Mouse (Mus musculus) thymus, adult 2 months (tissue): ENCODE data around the gene Tmem59l. TPM values are rescaled to one million over a fixed set of nuclear protein-coding genes. Genes with fewer than 3 reads are reported as not detected.

Source experiments
- DNase-seq: peaks from one replicate; pipeline ENCODE4 v3.0.0; 2021
- H3K27ac ChIP-seq: fragments of 200-500 bp; 2 replicates; pipeline ENCODE4 v1.5.1; 2012; ENCODE audit warnings: low read length, control low read depth; ENCODE audit not compliant: control insufficient read depth, insufficient read depth
- H3K27me3 ChIP-seq: fragments of 200-500 bp; 2 replicates; pipeline ENCODE4 v1.6.1; 2012; ENCODE audit warnings: mild to moderate bottlenecking, low read length, moderate library complexity, mixed read lengths; ENCODE audit not compliant: control insufficient read depth, insufficient read depth
- H3K36me3 ChIP-seq: fragments of 200-500 bp; 2 replicates; pipeline ENCODE4 v1.6.1; 2012; ENCODE audit warnings: mild to moderate bottlenecking, low read length, moderate library complexity; ENCODE audit not compliant: control insufficient read depth, insufficient read depth
- H3K4me1 ChIP-seq: fragments of 200-500 bp; replicated peaks from 2 replicates; pipeline ENCODE4 v1.6.1; 2012; ENCODE audit warnings: low read length; ENCODE audit not compliant: control insufficient read depth, insufficient read depth
- H3K4me3 ChIP-seq: fragments of 200-500 bp; 2 replicates; pipeline ENCODE4 v1.5.1; 2012; ENCODE audit warnings: mild to moderate bottlenecking, low read length, control low read depth, moderate library complexity; ENCODE audit not compliant: control insufficient read depth, insufficient read depth
- CTCF ChIP-seq: fragments of 200-500 bp; IDR thresholded peaks from 2 replicates; pipeline ENCODE4 v1.5.1; 2012; ENCODE audit warnings: mild to moderate bottlenecking, control low read depth, low read length, moderate library complexity, borderline replicate concordance; ENCODE audit not compliant: control insufficient read depth, poor library complexity, insufficient read depth; ENCODE audit errors: extremely low read depth
- POLR2A ChIP-seq: fragments of 200-500 bp; IDR thresholded peaks from 2 replicates; pipeline ENCODE4 v1.6.1; 2012; ENCODE audit warnings: mild to moderate bottlenecking, low read length, control low read depth, moderate library complexity; ENCODE audit not compliant: control insufficient read depth, poor library complexity, insufficient read depth; ENCODE audit errors: extremely low read depth
- WGBS: fragments of 180-500 bp; shearing (Covaris S2); methylation state at CpG from one replicate; pipeline ENCODE4 v1.1.7; 2018; 5-methylcytosine and 5-hydroxymethylcytosine counted together
- polyA plus RNA-seq: library from polyadenylated mRNA; depleted of rRNA; stranded (reverse); fragments of >200 nt; gene quantifications from 2 replicates; pipeline ENCODE4 v1.2.3, GENCODE M21; 2012

Gene Tmem59l
- polyA plus RNA-seq, 1 experiment, result 0.39 TPM

DNA sequence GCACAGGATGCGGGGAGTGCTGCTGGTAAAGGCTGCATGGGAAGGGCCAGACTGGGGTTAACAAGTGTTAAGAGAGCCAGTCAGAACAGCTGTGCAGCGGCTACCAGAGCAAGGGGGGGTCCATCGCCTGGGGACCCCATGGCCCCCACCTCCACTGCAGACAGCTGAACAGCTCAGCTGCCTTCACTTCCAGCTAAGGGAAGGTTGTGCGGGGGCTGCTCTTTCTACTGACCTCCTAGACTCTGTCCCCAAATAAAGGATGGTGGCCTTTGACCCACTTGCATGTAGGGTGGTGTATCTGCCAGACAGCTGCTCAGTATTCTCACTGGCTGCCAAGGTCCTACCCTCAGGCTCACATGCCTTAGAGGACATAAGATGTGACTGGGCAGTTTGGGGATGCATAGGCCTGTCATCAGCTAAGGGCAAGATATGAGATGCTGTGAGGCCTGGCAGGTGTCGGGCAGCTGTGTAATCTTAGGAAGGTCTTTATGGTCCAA, 19.9 kb downstream of the Tmem59l start:
- Histone ChIP-seq H3K36me3 (no peaks in the 10 kb centered on the region), H3K27me3 (no peaks in the 10 kb centered on the region), H3K4me1 (no peaks in the 10 kb centered on the region), H3K27ac (no peak overlapping the region), H3K4me3 (no peak overlapping the region)
- no peak for DNase-seq
- TF ChIP-seq CTCF (no peak), POLR2A (no peak)
- 96% methylated on average over 5 of the region's 5 CpGs for WGBS

- no peak overlapping the region for H3K27ac ChIP-seq
- TF ChIP-seq POLR2A, result no peak
- no peak for TF ChIP-seq CTCF
- H3K4me3 ChIP-seq, result no peak overlapping the region
- H3K4me1 ChIP-seq, result no peaks in the 10 kb centered on the region
- no peak for DNase-seq
- 94% methylated on average over 11 of the region's 11 CpGs for WGBS
- H3K36me3 ChIP-seq, result no peaks in the 10 kb centered on the region
- H3K27me3 ChIP-seq, result no peaks in the 10 kb centered on the region
Observed at GRCm38 (mm10) chr8:70466771-70467170, 20.4 kb downstream of the Tmem59l start.

GRCm38 (mm10) chr8:70466305-70466704, 20.9 kb downstream of the Tmem59l start:
- no peak overlapping the region for H3K27ac ChIP-seq

DNA sequence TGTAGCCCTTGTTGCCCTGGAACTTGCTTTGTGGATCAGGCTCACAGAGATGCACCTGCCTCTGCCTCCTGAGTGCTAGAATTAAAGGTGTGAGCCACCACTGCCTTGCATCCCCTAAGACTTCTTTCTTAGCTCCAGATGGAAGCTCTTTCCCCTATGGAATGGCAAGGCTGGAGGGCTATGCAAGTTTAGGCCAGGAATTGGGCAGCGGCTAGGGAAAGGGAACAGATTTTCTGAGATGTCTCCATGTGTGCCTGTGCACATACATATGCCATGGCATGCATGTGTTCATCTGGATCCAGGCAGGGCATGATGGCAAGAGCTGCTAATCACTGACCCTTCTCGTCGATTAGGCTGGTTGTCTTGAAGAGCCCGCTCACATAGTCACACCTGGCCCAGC, 21.5 kb downstream of the Tmem59l start:
- Histone ChIP-seq H3K4me3 (no peak overlapping the region), H3K36me3 (no peaks in the 10 kb centered on the region), H3K4me1 (no peaks in the 10 kb centered on the region), H3K27ac (no peak overlapping the region), H3K27me3 (no peaks in the 10 kb centered on the region)
- DNase-seq, result no peak
- TF ChIP-seq CTCF (no peak), POLR2A (no peak)
- 97% methylated on average over 4 of the region's 4 CpGs for WGBS

More at GRCm38 (mm10) chr8:70466305-70466704, 20.9 kb downstream of the Tmem59l start:
- no peak for DNase-seq
- H3K4me1 ChIP-seq, result no peaks in the 10 kb centered on the region
- no peaks in the 10 kb centered on the region for H3K36me3 ChIP-seq
- H3K4me3 ChIP-seq, result no peak overlapping the region
- 96% methylated on average over 4 of the region's 4 CpGs for WGBS
- TF ChIP-seq CTCF, result no peak
- H3K27me3 ChIP-seq, result no peaks in the 10 kb centered on the region

- no peaks in the 10 kb centered on the region for H3K4me1 ChIP-seq
- H3K27me3 ChIP-seq, result no peaks in the 10 kb centered on the region
- DNase-seq, result no peak
- H3K36me3 ChIP-seq, result no peaks in the 10 kb centered on the region
- H3K27ac ChIP-seq, result no peak overlapping the region
- no peak overlapping the region for H3K4me3 ChIP-seq
- TF ChIP-seq POLR2A, result no peak
- TF ChIP-seq CTCF, result no peak
- 94% methylated on average over 6 of the region's 6 CpGs for WGBS
Observed at GRCm38 (mm10) chr8:70464162-70464561, 23.0 kb downstream of the Tmem59l start.

DNA sequence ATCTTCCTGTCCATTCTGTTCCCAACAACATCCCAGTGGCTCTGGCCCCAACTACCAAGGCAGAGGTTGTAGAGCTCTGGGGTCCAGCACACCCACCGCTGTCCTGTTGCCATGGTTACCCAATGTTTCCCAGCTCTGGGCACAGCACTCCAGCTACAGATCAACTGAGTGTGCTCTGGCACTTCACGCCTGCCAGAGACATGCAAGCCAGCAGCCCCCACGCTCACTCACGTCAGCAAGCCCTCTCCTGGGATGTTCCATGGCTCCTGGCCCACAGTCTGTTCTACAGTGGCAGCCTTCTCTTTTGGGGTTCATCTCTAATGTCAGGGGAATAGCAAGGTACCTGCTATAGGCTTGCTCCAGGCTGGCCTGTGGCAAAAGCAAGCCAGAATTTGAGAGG, 23.9 kb downstream of the Tmem59l start:
- H3K4me1 ChIP-seq, result no peaks in the 10 kb centered on the region
- no peak overlapping the region for H3K4me3 ChIP-seq
- no peak for TF ChIP-seq CTCF
- no peak for TF ChIP-seq POLR2A
- DNase-seq, result no peak
- no peaks in the 10 kb centered on the region for H3K27me3 ChIP-seq
- WGBS, result 91% methylated on average over 4 of the region's 4 CpGs
- H3K36me3 ChIP-seq, result no peaks in the 10 kb centered on the region
- no peak overlapping the region for H3K27ac ChIP-seq

- Histone ChIP-seq H3K27me3 (no peaks in the 10 kb centered on the region), H3K4me3 (no peak overlapping the region), H3K27ac (no peak overlapping the region), H3K4me1 (no peaks in the 10 kb centered on the region), H3K36me3 (no peaks in the 10 kb centered on the region)
- 66% methylated on average over 8 of the region's 8 CpGs for WGBS
- no peak for DNase-seq
- TF ChIP-seq POLR2A (no peak), CTCF (no peak)
Observed at GRCm38 (mm10) chr8:70462516-70462813, 24.7 kb downstream of the Tmem59l start.
